Mouse (Mus musculus) lung, postnatal 36 days (tissue): ENCODE data around the gene Mmp24.

ENCODE experiments used
- DNase-seq: peaks from one replicate; pipeline ENCODE4 v3.0.0; 2022; ENCODE audit warnings: mixed read lengths

The Mmp24 gene

DNA sequence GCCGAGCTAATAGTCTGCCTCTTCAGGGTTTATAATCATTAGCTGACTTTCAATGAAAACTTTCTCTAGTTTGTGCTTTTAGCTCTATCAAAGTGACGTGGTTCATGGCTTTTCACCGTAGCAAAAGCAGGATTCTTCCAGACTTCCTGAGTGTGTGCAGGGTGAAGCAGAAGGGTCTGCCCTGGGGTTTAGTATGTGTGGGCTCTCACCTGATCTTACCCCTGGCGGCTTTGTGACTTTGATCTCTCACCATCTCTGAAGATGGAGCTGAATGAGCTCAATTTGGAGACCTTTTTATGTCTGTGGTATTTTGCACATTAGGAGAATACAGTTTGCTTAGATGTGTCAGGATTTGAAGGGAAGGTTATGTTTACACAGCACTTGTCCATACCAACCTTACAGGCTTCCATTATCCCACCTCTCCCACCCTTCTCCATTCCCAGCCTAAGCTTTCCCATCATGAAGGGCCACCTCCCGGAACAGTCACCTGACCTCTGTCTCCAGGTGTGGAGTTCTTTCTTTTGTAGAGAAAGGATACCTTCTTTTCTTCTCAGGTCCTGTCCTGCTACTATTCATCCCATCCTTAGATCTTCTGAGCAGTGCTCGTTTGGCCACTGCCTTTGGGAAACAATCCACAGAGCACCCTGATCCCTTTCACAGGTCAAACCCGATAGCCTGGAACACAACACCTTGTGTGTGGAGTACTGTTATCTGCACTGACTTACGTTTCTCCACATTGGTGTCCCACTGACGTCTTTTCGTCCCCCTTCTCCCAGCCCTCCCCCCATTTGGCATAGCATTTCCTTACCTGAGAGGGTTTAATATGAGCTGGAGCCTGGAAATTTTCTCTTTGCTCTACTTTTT, 1.9 kb downstream of the Mmp24 start:
- DNase-seq = no peak

DNA sequence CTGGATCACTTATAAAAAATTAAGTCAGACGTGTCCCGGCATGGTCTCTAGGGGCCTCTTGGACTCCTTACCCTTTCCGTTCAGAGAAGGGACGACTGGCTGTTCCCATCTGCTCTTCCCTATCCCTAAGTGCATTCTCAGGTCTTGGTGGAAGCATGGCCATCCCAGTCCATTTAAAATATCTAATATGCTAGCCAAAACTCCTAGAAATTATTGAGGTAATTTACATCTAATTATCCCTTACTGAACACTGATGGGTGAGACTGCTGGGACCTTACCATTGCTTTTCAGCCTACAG, 2.5 kb downstream of the Mmp24 start:
- no peak for DNase-seq

DNA sequence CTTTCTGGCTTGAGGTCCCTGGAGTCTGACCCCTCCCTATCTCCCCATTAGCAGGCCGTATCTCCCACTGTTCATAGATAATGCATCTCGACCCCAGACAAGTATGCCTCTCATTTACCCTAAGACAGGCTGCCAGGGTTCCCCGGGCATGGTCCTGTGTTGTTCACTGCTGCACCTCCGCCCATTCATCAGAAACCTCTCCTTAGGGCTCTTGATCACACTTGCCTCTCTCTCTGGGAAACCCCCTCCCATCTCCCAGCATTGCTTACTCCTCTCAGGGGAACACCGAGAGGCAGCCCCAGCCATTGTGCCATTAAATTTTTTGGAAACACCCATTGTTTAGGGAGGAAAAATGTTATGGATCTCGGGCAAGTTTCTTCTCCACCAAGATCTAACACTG, 2.9 kb downstream of the Mmp24 start:
- DNase-seq = no peak

DNA sequence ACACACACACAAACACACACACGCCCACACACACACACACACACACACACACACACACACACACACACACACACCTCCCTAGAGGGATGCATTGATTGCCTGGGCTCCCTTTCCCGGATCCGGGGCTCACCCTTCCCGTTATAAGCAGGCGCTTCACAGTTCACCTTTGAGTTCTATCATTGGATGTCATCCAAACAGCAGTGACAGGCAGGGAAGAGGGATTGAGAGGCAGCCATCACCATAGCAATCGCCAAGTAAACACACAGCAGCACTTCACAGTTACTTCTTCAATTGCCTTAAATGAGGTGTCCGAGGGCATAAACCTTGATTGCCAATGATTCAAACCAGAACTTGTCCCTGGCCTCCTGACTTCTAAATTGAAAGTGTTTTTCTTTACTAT, 3.9 kb downstream of the Mmp24 start:
- DNase-seq = no peak

DNA sequence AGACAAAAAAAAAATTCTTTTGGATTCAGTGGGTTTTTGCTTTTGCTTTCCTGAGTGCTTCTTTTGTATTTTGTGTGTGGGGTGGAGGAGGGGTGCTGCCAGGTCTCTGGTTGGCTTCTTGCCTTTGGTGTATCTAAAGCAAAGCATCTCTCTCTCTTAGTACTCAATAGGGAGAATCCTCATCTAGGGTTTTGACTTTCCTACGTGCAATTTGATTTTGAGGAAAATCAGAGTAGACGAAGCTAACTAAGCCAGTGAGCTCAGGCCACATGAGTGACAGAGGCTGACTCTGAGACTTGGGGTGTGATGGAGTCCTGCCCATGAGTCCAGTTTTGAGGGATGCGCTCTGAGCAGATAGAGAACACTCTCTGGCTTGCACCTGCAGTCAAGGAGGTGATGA, 4.4 kb downstream of the Mmp24 start:
- no peak for DNase-seq

DNA sequence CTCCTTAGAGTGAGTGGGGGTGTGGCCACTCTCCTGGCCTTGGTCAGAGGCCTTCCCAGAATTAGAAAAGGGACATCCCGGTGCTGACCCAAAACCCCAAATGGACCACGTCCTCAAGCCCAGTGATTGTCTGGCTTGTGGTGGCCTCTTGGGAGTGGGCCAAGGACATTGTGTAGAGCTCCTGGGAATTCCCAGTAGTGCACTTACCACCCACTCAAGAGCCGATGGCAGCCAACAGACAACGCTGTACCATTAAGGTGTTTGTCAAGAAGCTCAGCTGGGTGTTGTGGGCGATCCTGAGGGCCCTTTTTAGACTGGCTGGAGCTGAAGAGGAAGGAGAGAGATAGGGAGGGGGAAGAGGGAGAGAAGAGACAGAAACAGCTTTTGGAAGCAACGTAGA, 9.4 kb downstream of the Mmp24 start:
- no peak for DNase-seq

DNA sequence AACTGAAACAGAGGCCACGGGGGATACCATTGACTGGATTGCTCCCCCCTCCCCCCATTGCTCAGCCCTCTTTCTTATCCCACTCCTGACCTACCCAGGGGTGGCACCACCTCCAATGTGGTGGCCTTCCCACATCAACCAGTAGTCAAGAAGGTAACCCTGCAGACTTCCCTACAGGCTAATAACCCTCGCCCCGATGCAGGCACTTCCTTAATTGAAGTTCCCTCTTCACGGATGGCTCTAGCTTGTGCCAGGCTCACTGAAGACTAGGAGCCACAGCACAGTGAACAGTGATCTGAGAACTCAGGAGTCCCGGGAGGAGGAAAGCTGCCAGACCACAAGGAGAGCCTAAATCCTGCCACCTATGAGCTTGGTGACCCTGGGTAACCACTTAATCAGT, 11.8 kb downstream of the Mmp24 start:
- DNase-seq = no peak

DNA sequence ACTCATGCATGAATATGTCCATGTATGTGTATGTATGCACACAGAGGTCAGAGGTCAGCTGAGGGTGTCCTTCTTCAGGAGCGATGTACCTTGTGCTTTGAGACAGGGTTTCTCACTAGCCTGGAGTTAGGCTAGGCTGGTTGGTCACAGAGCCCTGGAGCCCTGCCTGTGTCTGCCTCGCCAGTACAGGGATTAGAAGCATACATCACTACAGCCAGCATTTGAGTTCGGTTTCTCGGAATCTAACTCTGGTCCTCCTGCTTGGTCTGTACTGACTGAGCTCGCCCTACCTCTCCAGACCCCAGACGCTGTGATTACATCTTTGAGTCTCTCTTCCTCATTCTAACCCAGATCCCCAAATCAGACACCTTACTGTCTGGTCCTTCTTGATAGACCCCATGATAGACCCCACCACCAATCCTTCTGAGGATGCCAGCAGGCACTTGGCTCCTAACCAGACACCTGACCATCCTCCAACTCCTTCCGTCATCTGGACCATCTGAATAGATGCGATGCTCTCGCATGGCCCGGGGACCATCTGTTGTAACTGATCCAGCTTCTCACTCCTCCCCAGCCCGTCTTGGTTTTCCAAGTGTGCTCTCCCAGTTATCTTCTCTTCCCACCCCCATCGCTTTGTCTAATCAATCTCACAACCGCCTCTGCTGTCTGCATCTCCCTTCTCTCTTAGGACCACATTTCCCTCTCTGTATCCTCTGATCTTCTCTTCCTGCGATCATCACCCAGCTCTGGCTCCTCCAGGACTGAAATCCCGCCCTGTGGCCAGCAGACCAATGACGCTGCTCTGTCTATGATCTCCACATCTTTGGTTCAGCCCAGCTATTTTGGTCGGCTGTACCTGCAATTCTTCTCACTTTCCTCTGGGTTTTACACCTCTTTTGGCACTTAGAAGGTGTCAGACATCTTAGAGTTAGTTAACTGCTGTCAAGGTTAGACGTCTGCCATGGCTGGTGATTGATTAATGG, 13.1 kb downstream of the Mmp24 start:
- DNase-seq = no peak

DNA sequence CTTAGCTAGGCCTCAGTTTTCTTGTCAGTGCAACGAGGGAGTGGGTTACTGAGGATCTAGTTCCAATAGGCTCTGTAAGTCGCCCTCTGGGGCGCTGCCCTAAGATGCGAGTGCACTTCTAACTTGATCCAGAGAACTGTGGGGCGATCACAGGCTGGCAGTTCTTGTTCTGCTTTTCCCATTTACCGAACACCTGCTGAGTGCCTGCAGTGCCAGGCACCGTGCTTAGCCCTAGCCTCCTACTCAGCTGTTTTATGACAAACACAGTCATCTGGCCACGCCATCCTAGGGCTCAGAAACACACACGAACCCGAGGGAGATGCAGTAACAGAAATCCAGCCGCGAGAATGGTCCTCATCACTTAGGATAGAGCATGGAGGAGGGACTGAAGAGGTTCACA, 17.8 kb downstream of the Mmp24 start:
- no peak for DNase-seq

DNA sequence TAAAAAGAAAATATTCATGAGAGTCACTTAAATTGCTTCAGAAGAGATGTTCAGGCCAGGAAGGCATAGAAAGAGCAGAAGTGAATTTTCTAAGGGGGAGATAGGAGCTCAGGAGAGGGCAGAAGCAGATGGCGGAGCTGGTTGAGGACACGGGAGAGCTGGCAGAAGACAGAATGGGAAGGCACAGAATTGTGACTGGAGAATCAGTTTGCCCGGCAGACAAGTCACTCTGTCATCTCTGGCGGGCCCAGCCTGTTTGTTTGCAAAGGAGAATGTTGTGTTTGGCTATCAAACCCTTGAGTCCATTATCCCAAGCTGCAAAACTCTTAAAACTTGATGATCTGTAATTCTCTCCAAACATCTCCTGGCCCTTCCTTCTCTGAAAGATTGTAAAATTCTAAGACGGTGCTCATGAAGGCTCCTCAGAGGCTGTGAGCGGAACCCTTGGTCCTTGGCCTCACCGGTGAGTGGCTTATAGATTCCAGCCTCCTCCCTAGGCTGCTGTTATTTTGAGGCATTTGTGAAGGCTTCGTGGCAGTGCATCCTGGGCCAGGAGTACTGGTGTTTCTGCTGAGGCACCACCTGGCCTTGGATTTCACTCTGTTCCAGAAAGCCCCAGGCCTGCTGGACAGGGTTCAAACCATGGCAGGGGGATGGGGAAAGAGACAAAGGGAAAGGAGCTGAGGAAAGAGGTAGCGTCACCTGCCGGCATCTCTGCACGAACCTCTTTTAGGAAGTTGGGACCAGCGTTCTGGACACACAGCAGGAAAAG, 19.7 kb downstream of the Mmp24 start:
- no peak for DNase-seq

DNA sequence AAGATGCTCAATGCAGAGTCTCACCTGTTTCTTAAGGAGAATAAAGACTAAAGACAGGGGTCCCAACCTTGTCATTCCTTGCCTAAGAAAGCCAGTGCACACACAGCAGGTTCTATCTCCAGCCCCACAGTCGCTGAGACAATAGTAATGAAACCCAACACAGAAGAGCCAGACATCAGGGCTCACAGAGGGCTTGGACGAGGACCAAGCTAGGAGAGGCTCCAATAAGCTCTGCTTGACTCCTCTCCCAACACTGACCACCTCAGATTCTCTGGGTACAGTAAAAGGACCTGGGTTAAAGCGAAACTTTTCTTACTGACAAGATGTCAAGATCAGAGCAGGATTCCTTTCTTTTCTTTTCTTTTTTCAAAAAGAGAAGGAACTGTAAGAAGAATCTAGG, 23.5 kb downstream of the Mmp24 start:
- DNase-seq = no peak

DNA sequence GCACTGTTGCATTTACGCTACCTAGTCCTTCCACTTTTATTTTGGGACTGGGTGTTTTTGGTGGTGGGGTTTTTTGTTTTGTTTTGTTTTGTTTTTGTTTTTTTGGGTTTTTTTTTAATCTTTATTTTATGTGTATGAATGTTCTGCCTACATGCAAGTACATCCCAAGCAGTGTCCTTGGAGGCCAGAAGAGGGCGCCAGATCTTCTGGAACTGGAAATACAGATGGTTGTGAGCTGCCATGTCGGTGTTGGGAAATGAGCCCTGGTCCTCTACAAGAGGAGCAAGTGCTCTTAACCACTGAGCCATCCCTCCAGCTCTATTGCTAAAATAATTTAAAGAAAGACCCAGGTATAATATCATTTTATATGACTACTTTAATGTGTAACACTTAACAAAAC, 27.6 kb downstream of the Mmp24 start:
- no peak for DNase-seq

DNA sequence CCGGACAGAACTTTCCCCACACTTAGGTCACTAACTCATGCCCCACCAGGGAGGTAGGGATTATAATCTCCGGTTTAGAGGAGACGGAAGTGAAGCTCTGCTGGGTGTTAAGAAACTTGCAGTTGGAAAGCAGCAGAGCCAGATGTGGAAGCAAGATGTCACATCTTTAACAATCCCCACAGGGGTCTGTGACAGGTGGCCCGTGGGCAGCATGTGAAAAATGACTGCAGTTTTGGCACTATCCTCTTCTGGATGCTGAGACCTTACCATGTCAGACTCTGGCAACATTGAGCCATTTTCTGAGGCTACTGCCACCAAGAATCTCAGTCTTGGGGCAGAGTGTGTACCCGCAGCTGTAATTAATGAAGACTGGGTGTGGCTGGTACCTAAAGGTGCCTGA, 28.9 kb downstream of the Mmp24 start:
- DNase-seq = no peak

DNA sequence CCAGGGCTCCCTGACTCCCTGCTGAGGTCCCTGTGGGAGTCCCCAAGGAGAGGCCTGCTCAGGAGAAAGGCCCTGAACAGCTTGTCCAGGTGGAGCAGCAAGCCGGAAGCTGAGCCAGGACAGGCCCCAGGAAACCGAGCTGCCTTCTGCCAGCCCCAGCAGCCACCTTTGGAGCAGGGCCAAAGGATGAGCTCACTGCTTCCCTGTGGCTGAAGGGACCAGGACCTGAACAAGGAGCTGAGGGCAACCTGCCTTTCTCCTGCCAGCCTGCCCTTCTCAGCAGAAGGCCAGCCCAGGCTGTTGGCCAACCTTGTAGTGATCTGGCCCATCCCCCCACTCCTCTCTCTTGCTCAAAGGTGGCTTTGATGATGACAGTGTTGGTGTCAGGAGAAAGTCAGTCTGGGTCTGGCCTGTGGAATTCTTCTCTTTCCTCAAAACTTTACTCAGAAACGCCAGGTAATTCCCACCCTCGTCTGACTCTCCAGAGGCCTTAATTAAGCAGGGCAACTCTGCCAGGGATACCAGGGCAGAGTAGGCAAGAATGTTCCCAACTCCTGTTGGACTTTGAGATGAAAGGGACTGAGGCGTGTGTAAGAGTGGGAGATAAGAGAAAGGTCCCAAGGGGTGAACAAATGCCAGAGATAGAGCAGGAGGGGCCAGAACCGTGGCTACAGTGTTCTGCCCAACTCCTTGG, 30.2 kb downstream of the Mmp24 start:
- DNase-seq = peak; percentile 55

DNA sequence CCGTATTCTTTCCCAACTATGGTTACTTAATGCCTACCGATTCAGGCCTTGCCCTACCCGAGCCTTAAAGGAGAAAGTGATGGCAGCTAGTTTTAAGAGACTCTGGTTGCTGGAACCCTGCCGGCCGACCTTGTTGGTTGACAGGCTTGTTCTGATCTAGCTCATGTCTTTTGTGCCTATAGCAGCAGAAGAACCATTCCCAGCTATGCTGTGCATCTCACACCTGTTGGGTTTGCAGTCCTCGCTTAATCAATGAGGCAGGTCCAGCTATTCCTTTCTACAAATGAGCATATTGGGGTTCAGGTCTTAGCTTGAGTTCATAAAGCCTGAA, 30.7 kb downstream of the Mmp24 start:
- DNase-seq = no peak

DNA sequence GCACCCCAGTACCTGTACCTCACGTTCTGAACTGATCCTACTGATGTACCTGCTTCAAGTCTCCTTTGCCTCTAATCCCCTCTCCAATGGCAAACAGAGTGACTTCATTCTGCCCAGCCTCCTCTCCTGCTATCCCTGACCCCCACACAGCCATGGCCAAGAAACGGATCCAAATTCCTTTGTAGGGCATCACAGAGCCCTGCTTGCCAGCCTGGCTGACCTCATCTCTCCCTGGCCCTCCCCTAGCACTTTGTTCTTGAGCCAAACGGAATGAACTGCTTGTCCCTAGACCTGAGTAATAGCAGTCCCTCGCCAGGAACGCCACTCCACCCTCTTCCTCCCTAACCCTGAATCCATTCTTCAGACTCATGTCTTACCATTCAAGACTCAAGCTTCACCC, 31.4 kb downstream of the Mmp24 start:
- peak; percentile 79 for DNase-seq

DNA sequence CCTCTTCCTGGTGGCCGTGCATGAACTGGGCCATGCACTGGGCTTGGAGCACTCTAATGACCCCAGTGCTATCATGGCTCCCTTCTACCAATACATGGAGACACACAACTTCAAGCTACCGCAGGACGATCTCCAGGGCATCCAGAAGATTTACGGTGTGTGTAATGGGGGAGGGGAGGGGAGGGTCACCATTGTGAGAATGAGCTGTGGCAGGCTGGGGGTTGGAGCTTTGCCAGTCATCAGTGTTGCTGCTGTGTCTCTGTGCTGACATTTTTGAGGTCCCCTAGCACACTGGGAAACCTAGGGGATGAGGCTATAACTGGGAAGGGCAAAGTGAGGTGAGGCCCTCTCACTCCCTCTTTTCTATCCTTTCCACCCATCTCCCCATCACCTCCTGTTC, 32.3 kb downstream of the Mmp24 start:
- no peak for DNase-seq

DNA sequence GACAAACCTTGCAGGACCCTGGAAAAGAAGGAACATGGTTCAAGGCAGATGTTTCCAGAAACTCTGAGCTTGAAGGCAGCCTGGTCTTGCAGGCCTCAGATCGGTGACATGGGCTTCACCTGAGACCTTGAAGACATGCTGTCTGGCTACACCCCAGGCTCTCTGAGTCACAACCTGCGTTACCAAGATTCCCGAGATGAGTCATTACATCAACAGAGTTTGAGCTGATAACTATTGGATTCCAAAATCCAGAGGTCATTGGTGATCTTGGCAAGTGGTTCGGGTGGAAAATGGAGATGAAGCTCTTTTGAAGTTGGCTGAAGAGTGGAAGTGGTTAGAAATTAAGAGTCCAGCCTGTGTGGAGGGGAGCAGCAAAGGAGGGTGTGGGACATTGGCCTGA, 34.5 kb downstream of the Mmp24 start:
- no peak for DNase-seq

DNA sequence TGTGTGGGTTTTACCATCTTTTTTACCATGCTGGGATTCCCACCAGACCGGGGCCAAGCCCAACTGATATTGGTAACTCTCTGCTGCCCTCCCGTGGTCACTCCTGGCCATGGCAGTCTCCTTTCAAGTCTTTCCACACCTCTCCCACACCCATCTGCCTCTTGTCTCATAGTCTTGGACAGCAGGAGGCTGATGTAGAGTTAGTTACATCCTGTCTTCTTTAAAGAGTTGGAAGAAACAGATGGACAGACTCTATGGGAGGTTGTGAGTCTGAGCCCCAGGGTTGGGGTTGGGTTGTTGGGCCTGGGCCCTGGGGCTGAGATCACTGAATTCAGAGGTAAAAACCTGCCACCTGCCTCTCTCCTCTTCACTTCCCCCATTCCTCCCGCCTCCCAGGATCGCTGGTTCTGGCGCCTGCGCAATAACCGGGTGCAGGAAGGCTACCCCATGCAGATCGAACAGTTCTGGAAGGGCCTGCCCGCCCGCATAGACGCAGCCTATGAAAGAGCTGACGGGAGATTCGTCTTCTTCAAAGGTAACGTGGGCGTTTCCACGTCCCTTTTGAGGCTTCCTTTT, 36.8 kb downstream of the Mmp24 start:
- peak; percentile 89 for DNase-seq

DNA sequence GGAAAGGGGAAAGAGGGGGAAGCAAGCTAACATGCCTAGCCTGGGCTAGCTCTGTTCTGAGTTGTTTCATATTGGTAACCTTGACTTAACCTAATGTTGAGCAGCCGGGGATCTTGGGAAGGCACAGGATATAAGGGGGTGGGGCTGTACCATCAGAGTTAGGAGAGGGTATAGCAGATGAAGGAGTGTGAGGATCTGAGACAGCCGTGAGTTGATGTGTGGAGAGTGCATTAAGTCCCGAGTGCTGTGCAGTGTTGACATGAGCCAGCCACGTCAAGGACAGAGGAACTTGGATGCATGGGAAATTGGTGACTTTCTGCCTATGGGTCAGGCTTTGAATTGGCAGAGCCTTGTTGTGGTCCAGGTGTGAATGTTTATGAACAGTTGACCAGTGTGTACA, 37.5 kb downstream of the Mmp24 start:
- no peak for DNase-seq

DNA sequence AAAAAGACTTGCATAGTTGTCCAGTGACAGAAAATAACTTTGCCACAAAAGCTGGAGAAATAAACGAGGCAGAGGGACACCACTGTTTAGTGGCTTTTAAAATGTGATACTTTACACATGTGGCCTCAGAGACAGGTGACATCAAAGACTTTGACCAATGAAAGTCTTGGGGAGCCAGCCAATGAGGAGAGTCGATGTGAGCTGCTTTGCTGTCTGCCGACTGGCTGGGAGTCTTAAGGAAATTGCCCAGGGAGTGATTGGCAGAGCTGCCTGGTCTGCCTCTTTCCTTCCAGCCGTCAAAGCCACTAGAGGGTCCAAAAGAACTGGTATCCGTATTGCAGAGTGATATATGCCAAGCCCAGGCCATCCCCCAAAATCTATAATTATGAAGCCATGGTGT, 39.7 kb downstream of the Mmp24 start:
- no peak for DNase-seq

DNA sequence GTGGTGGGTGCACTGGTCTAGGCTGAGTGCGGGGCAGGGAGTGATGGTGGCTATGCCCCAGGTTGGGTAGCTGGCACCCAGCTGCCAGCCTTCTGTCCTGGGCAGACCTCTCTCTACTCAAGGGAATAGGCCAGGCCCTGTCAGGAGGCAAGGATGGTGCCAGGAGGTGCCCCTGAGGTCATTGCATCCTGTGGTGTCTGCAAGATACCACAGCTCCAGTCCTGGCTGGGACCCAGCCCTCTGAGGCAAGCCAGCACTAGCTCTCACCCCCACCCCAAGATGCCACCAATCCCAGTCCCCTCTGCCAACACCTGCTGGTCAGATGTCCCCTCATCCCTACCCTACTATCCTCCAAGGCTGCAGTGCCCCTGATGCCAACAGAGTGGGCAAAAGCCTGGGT, 41.0 kb downstream of the Mmp24 start:
- no peak for DNase-seq
